Mouse (Mus musculus): Measurements from ENCODE around the gene Dpp7. TPM values are rescaled to one million over a fixed set of nuclear protein-coding genes. Genes with fewer than 3 reads are reported as not detected.

The Dpp7 gene
- 10 to 100 TPM; 35.4 to 36.7 TPM for total RNA-seq (2021)
- long read RNA-seq, transcript Dpp7-201 (13 exons, 1,682 nt), result major isoform, 13 of 25 reads
- long read RNA-seq, partial matches to known transcripts, result 5 of 25 reads
- long read RNA-seq, other reads (novel, unspliced or antisense), result 5 of 25 reads

DNA sequence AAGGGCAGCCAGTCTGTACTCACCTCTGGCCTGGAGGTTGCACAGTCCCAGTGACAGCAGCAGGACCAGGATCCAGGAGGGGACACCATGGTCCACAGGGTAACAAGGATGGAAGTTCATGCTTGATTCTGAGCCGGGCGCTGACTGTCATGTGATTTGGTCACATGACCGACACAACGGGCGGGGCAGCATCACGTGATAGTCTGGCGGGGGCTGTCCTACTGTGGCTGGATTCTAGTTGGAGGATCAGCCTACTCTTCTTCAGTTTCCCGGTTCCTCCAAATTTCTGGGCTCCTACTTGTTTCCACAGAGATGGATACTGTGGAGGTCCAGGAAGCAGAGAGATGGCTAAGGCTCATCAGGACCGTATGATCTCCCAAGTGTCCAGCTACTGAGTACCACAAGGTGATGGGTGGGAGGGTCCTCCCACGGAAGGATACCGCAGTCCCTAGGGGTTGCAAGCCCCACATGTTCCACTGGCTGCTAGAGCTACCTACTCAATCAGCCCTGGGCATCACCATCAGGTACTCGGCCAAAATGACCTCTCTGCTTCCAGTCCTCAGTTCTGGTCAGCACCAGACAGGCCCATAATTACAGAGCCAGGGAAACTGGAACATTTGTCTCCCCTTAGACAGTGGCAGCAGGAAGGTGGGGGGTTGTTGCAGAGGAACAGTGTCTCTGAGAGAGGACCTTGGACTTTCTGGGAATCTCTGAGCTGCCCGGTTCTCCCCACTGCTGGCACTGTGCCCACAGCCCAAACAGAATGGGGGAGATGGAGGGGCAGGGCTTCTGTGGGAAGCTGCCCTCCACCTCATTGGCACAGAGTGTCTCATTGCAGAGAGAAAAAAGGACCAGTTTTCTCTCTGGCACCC is at the start of gene Dpp7:
Gene Dpp7 (minus strand): TSS at position 152 of the 872 bp plus-strand sequence.
- peak; percentile 80 to 88 for DNase-seq (ENCODE audit: low spot score in 2 of 2)

DNA sequence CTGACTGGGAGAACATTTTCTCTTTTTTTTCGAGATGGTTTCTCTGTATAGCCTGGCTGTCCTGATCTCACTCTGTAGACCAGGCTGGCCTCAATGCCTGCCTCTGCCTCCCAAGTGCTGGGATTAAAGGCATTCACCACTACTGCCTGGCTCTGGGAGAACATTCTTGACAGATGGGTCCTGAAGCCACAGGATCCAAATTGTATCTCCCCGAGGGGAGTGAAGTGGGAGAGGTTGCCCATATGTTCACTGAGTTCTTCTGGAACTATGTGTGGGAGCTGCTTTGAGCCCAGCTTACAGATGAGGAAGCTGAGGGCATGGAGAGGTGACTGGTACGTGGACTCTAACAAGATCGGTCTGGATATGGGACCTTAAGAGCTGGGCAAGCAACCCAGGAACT is 47.8 kb upstream of the Dpp7 start:
- DNase-seq (ENCODE audit: low spot score in 2 of 2), result peak in 1 of 2 experiments; percentile 60

DNA sequence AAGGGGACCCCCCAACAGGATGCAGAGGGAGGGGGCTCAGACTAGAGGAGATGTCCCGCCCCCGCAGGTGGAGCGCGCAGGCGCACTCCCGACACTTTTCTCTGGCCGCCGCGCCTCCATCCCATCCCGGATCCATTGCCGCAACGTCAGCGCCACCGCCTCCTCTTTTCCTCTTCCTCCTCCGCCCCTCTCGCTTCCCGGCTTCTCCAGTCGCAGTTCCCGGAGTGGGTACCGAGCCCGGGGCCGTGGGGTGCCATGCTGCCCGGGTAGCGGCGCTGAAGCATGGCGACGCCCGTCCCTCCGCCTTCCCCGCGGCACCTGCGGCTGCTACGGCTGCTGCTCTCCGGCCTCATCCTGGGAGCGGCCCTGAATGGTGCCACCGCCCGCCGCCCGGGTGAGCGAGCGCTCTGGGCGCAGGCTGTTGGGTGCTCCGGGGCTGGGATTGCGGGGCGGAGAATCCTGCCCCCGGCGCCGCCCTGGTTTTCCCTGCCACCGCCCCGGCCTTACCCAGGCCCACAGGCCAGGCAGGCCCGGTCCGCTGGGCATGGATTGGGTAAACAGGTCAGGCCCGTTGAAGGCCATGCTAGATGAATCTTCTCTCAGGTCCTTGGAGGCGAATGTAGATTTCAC is 46.9 kb upstream of the Dpp7 start:
- DNase-seq (ENCODE audit: low spot score in 2 of 2), result peak; percentile 93 to 95

DNA sequence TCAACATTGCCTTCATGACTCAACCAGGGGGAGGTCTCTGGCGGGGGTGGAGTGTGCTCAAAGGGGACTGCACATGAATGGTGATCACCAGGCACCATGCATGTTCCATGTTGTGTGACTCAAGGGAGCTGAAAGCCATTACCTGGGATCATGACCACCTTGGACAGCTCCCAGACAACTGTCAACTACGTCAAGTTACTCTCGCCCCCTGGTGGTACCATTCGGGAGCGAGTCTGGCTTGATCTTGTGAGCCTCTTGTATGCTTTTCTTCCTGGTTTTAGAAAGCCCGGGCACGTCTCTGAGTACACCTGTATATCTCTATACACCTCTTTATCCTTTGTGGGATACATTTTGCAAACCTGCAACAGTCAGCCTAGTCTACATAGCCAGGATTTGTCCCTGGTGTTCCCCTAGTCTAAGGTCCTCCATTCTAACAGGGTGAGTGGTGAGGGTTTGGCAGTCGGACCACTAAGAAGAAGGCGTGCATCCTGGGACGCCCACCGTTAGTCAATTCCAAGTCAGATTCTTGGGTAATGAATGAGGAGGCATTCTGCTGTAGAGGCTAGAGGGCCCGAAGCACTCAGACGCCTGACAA is 46.3 kb upstream of the Dpp7 start:
- peak in 1 of 2 experiments; percentile 76 for DNase-seq (ENCODE audit: low spot score in 2 of 2)

DNA sequence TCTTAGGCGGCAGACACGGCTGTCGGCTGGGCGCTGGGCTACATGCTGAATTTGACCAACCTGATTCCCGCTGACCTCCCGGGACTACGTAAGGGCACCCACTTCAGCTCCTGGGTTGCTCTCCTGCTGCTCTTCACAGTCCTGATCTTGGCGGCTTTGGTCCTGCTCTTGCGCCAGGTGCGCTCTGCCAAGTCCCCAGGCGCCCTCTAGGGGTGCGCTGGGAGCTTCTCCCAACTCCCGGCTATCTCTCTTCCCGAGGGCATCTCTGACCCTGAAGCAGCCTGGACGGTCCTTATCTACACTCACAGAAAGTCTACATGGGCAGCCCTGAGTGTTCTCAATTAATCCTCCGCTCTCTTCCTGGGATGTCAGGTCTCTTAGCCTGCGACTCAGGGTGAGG is 44.6 kb upstream of the Dpp7 start:
- peak in 1 of 2 experiments; percentile 64 for DNase-seq (ENCODE audit: low spot score in 2 of 2)

DNA sequence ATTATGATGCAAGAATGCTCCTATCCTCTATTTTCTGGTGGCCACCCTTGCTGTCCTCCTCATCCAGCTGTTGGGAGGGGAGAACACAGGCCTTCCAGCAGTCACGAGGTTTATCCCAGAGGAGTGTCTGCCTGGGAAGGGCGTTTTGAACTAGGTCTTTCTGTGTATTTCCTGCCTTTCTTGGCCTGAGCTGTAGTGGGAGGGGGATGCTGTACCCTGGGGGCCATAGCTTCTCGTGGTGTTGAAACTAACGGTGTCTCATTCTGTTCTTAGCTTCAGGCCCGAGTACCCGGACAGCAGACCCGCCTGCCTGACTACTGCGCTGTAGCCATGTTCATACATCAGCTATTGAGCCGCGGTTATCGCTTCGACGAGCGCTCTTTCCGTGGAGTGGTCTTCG is 44.1 kb upstream of the Dpp7 start:
- DNase-seq (ENCODE audit: low spot score in 2 of 2), result no peak

DNA sequence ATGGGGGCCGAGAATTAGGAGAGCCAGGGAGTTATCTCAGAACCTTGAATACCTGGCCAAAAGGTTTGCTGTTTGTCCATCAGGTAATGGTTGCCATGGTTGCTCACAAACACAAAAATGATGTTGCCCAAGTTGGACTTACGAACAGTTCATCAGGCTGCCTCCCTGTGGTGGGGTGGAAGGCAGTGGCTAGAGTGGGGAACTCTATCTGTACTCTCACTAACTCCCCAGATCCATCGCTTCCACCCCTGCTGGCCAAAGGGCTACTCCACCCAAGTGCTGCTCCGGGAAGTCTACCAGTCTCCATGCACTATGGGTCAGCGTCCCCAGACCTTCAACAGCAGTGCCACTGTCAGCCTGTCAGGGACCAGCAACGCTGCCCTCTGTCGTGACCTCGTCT is 42.9 kb upstream of the Dpp7 start, which contains the start of gene Npdc1:
Gene Npdc1 (plus strand): TSS at position 301 of the 400 bp plus-strand sequence.
- no peak for DNase-seq (ENCODE audit: low spot score in 2 of 2)

DNA sequence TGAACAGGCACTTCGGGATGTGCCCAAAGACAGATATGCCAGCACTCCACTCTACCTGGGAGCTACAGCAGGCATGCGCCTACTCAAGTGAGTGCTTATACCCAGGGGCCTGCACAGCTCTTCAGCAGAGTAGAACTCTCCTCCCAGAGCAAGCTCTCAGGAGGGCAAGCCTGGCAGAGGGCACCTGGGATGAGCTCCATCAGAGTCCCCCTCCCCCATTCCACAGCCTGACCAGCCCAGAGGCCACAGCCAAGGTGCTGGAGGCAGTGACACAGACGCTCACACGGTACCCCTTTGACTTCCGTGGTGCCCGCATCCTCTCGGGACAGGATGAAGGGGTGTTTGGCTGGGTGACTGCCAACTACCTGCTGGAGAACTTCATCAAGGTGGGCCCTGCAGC is 41.9 kb upstream of the Dpp7 start:
- no peak for DNase-seq (ENCODE audit: low spot score in 2 of 2)

DNA sequence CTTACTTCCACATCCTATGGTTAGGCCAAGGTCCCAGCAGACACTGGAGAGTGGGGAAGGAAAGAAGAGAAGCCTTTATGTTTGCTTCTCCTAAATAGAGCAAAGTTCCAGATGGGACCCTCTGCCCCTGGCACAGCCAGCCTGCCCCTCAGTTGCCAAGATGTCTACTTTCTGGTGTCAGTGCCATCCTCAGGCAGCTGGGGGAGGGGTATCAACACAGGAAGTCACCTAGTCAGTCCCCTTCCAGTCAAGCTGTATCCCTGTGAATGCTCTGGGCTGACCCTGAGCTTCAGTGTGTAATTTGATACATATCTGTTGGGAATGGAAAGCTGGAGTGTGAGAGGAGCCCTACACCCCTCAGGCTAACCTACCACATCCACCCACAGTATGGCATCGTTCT is 40.9 kb upstream of the Dpp7 start:
- no peak for DNase-seq (ENCODE audit: low spot score in 2 of 2)

DNA sequence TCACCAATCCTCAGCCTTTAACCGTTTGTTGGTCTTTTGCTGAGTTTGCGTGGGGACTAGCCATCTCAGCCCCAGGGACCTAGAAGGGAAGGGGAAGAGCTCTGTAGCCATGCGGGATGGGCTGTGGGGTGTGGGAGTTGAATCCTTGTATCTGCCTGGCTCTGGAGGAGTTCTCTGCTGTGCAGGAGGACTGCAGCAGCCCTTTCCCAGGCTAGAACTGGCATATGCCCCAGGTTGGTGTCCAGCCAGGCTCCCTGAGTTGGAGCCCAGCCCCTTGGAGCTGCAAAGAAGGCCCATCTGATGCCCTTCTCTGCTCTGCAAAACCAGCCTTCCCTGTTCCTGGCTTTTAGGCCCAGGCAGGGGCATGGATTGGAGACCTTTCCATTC is 40.4 kb upstream of the Dpp7 start:
- peak in 1 of 2 experiments; percentile 40 for DNase-seq (ENCODE audit: low spot score in 2 of 2)

DNA sequence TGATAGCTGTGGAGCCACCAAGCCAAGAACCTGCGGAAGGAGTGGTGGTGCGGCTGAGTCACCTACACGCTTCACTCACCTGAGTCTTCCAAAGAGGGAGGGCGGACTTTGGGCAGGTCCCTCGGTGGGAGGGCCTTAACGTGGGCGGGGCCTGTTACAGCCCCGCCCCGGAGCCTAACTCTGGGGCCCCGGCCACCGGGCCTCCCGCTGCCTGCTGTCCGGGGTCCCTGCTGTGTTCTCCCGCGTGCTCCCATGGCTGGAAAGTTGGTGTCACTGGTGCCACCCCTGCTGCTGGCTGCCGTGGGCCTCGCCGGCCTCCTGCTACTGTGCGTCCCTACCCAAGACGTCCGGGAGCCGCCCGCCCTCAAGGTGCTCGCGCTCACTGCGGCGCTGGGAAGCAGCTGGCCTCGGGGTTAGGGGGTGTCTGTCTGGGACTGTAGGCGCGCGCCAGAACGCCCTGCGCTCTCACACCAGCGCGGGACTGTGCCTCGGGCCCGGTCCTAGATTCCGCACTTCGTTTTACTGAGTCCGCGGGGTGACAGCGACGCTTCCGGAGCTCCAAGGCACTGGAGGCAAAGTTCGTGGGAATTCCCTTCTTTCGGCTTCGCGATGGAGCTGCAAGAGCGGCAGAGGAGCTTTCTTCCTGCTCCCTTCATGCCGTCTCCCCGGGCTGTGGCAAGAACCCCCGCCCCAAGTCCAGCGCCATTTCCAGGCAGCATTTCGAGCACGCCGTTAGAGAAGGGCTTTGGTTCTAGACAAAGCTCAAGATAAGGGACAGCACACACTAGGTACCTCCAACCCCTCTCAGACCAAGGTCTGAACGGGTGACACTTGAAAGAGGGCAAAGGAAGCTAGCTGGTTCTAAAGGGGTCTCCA is 39.8 kb upstream of the Dpp7 start, which contains the start of gene Entpd2:
Gene Entpd2 (plus strand): TSS at position 154 of the 876 bp plus-strand sequence.
- DNase-seq (ENCODE audit: low spot score in 2 of 2), result no peak

DNA sequence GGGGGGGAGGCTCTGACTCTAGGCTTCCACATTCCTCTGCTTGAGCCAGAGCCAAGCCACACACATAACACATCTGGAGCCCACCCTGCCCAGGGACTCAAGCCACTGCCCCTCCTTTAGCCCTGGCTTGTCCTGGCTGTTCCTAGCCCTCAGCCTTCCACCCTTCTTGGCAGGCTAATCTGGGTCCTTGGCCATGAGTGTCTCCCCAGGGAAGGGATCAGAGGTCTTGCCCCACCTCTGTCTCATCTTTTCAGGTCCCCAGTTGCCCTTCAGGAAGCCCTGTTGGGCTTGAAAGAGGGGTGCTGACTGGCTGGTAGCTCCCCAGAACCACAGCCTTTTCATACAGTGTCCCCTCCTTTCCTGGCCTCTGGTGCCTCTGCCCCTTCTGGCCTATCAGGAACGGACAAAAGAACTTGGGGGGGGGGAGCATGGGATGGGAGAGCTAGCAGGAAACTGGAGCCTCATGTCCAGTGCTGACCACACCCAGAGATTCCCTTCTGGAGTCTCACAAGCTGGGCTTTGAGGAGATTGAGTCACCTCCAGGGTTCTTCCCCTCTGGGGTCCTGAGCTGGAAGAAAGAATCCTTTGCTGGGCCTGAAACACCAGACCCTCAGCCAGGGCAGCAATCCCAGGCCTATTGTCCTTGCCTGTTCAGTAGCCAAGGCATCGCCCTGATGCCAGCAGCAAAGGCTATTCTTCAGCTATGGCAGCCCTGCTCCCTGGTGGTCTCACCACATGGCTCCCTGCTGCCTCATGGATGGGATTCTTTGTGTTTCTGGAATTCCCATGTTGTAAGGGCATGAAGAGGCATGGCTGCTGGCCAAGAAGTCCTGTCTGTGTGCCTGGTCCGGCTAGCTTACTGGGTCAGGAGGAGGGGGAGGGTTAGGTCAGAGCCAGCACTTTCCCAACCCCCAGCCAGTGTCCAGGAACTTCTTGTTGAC is 38.4 kb upstream of the Dpp7 start:
- DNase-seq (ENCODE audit: low spot score in 2 of 2), result peak in 1 of 2 experiments; percentile 57

DNA sequence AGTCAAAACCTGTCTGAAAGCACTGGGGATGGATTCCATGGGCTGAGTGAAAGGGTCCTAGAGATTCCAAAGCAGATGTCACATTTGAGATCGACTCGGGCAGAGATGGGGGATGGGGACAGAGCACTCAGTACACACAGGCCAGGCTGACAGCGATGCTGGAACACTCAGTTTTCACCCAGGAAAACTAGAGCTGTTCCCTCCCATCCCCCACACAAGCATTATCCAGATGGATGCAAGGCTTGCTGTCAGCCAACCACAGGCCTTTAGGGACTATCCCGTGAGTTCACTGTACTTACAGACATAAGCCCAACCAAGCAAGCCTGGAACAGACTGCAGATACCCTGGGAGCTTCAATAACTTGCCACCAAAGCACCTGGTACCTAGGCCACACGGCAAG is 35.1 kb upstream of the Dpp7 start:
- DNase-seq (ENCODE audit: low spot score in 2 of 2), result peak in 1 of 2 experiments; percentile 26

DNA sequence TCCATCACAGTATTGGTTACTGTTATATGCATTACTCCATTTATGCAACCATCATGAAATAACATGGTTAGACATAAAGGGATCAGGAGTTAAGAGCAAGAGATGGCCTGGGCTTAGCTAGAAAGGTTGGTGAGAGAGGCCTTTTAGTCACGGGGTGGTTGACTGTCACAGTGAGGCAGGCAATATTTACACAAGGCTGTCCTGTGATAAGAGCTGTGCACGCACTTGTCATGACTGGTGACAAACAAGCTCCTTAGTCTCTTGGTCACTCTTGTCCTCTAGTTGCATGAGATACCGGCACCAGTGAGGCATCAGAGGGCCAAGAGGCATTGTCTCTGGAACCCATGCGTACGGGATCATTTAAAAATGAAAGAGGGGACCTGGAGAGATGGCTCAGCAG is 28.3 kb upstream of the Dpp7 start:
- DNase-seq (ENCODE audit: low spot score in 2 of 2), result no peak

DNA sequence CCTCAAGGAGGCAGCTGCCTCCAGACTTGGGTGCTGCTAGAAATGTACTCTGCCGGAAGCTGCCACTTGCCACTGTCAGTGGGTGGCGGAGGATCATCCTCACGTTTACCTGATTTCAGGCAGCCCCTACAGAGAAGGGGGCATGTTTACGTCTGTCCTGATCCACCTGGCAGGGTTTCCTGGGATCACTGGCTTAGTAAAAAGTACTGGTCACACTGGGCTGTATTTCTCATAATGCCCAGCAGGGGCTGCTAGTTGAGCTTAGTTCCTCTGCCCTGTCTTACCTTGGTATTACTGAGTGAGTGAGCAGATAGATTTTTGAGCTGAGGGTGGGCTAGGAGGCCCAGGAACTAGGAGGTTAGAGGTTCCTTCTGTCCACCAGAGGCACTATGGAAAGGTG is 20.4 kb upstream of the Dpp7 start:
- peak in 1 of 2 experiments; percentile 76 for DNase-seq (ENCODE audit: low spot score in 2 of 2)

DNA sequence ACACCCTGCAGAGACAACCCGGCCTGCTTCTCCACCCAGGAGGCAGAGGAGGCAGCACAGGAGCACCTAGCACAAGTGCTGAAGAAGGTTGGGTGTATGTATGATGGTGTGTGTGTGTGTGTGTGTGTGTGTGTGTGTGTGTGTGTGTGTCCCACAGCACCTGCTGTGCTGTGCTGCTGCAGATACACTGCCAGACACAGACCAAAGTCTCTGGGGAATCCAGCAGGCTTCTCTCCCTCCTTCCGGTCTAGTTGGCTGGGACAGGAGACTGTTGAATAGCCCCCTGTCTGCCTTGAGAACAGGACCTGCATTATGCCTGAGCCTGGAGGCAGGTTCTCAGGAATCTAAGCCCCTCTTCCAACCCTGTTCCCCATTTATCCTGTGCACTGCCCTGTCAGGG is 17.3 kb upstream of the Dpp7 start:
- no peak for DNase-seq (ENCODE audit: low spot score in 2 of 2)

DNA sequence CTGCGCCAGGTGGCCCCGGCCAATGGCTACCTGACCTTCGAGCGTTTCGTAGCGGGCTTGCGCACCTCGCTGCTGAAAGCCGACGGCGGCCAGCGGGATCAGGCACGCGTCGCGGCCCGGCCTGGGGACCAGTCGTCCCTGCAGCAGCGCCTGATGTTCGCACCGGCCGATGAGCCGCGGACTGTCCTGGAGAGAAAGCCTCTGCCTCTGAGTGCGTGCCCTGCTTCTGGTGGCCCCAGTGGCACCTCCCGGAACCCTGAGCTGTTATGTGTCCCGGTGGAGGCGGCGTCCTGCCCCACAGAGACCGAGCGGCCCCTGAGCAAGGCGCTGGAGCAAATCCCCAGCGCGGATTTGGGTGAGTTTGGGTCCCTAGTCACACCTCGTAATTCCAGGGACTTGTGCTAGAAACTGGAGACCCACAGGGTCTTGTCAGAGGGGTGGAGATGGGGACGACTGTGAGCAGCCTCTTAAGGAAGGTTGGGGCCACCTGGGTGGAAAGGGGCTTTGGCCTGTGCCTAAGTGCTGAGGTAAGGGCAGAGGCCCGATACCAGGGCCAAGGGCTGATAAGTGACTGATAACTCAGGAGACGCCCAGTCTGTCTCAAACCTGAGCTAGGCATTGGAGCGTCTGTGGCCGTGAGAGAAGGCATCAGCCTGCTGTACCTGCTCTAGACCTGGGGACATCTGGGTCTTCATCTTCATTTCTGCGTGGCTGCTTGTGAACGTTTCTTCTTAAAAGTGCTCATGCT is 16.7 kb upstream of the Dpp7 start:
- DNase-seq (ENCODE audit: low spot score in 2 of 2), result no peak

DNA sequence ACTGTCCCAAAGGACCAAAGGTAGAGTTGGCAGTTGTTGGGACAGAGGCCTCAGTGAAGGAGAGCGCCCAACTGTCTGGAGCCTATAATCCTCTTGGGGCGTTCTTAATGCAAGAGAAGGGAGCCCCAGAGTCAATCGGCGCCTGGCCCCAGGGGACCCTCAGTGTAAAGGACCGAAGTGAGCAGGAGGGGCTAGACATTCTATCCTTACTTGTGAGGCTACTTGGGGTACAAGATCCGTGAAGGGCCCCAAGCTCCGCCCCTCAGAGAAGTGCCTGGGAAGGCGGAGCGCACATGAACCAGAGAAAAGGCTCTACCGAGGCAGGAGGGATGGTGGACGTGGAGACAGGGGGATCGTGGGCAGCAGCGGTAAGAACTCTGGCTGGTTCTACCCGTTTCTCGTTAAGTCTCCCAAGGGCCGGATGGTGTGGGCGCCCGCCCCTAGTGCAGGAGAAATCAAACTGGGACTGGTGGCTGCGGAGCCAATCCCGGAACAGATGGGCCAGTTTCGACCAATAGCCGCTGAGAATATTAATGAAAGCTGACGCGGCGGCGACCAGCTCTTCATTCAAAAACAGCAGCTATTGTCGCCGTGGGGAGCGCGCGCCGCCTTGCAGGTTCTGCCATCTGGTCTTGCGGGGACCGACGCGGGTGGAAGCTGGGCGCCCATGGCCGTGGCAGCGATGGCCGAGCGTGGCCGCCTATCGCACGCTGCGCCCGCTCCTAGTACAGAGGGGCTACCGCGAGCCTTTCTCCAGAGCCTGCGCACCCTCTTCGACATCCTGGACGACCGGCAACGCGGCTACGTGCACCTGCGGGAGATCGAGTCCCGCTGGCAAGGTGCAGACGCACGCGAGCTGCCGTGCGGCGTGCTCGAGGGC is 15.8 kb upstream of the Dpp7 start, which contains the start of gene Sapcd2:
Gene Sapcd2 (plus strand): TSS at position 558 of the 880 bp plus-strand sequence.
- peak; percentile 85 to 93 for DNase-seq (ENCODE audit: low spot score in 2 of 2)
